Mouse (Mus musculus) liver, postnatal 0 days (tissue): ENCODE measurements around the gene Ralgapa2.

ENCODE experiments used
- CTCF ChIP-seq: sonication (generic); IDR thresholded peaks from 2 replicates; pipeline ENCODE4 v1.5.1; 2016; ENCODE audit warnings: antibody characterized with exemption, low read depth
- EP300 ChIP-seq: IDR thresholded peaks from 2 replicates; pipeline ENCODE4 v1.6.1; 2016; ENCODE audit warnings: antibody characterized with exemption, low read depth, mild to moderate bottlenecking

DNA sequence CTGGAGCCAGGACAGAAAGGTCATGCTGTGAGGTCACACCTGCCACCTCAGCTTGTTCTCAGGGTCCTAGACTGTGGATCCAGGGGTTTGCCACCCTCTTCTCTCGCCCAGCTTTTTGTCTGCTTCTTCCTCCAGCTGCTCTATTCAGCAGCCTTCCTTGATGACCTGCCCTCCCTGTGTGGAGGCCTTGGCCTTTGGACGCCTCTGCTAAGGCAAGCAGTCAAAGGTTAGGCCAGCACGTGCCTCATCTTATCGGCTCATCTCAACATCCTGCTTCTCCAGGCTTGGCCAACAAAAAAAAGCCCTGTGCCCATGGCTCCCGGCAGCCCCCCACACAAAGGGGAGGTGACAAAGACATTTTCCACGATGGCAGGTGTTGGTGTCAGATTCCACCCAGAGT is 264.6 kb downstream of the Ralgapa2 start:
- TF ChIP-seq EP300 (no peak), CTCF (no peak)
